Mouse (Mus musculus): ENCODE results near the gene Tubgcp4. TPM values are rescaled to one million over a fixed set of nuclear protein-coding genes. Genes with fewer than 3 reads are reported as not detected.

Gene Tubgcp4
- total and polyA plus RNA-seq, 2 experiments from 2014 or later: 12.3 to 20.8 TPM

DNA sequence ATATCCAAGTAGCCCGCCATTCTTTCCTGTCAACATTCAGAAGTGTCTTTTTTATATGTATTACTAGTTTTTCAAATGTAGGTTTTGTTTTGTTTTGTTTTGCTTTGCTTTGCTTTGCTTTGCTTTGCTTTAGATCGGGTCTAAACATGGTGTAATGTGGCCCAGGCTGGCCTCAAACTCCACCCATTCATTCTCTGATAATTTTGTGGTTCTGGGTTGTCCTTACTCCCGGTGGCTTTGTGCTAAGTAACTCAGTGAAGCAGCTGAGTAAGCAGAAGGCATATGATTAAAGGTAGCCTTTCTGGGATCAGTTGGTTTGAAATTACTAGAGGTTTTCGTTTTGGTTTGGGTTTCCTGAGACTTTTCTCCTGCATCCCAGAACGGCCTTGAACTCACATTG lies 20.8 kb upstream of the Tubgcp4 start:
- H3K9ac ChIP-seq (replicated peaks; ENCODE audit: low read depth, low read length): no peak overlapping the region
- no peak for DNase-seq (ENCODE audit: low spot score)
- no peaks in the 10 kb centered on the region for H3K9me3 ChIP-seq (replicated peaks; ENCODE audit: control insufficient read depth, low read length)
- H3K27ac ChIP-seq (ENCODE audit: low read depth): no peak overlapping the region
- H3K27me3 ChIP-seq (ENCODE audit: control insufficient read depth, insufficient read depth, low read length): no peaks in the 10 kb centered on the region
- H3K4me2 ChIP-seq (ENCODE audit: low read depth, low read length): no peak overlapping the region
- peaks cover 58% of the 10 kb centered on the region for H3K36me3 ChIP-seq (replicated peaks; ENCODE audit: control insufficient read depth, insufficient read depth, low read length)
- H3K4me3 ChIP-seq (ENCODE audit: low read depth, low read length): no peak overlapping the region
- 77% methylated on average over 5 of the region's 5 CpGs for WGBS
- H3K4me1 ChIP-seq (ENCODE audit: control insufficient read depth, insufficient read depth): no peaks in the 10 kb centered on the region
- TF ChIP-seq CTCF (IDR thresholded peaks at IDR 0.05; ENCODE audit: low read depth) (no peak), EP300 (IDR thresholded peaks at IDR 0.05; ENCODE audit: low read depth) (no peak)
- no peak for ATAC-seq (ENCODE audit: insufficient read depth, low read depth)

DNA sequence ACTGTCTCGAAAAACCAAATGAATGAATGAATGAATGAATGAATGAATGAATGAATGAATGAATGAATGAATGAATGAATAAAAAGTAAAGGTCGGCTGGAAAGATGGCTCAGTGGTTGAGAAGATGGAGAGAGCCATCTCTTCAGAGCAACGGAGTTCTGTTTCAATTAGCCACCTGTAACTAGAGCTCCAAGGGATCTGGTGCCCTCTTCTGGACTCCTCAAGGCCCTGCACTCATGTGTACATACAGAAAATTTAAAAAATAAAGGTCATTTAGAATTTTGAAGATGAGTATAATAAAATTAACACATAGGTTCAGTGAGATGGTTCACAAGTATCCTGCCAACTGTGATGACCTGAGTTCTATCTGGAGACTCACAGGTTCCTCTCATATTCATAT lies 17.4 kb upstream of the Tubgcp4 start:
- TF ChIP-seq CTCF (IDR thresholded peaks at IDR 0.05; ENCODE audit: low read depth): 0 out of 2 replicates have a peak, but pooled peaks have one; percentile 26
- no peak for TF ChIP-seq EP300 (IDR thresholded peaks at IDR 0.05; ENCODE audit: low read depth)
- peaks cover 59% of the 10 kb centered on the region for H3K36me3 ChIP-seq (replicated peaks; ENCODE audit: control insufficient read depth, insufficient read depth, low read length)
- H3K9ac ChIP-seq (replicated peaks; ENCODE audit: low read depth, low read length): no peak overlapping the region
- WGBS: 84% methylated on average over 3 of the region's 3 CpGs
- no peak overlapping the region for H3K27ac ChIP-seq (ENCODE audit: low read depth)
- ATAC-seq (ENCODE audit: insufficient read depth, low read depth) (no peak), DNase-seq (ENCODE audit: low spot score) (no peak)
- no peaks in the 10 kb centered on the region for H3K4me1 ChIP-seq (ENCODE audit: control insufficient read depth, insufficient read depth)
- no peak overlapping the region for H3K4me2 ChIP-seq (ENCODE audit: low read depth, low read length)
- no peak overlapping the region for H3K4me3 ChIP-seq (ENCODE audit: low read depth, low read length)
- H3K27me3 ChIP-seq (ENCODE audit: control insufficient read depth, insufficient read depth, low read length): no peaks in the 10 kb centered on the region
- H3K9me3 ChIP-seq (replicated peaks; ENCODE audit: control insufficient read depth, low read length): no peaks in the 10 kb centered on the region

DNA sequence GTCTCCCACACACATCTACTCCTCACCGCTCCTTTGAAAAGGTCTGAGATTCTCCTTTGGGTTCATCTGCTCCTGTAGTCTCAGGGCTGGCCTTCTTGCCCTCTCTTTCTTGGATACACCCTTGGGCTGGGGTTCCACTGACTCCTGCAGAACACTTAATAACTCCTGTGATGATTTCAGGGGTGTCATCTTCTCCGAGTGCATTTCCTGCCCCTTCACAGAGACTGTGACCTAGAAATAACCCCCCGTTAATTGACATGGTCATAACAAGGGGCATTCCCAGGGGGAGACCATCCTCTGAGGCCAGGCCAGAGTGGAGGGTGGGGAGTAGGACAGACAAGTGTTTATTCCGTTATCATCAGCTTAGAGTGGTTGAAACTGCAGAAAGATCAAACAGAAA lies 1.3 kb upstream of the Tubgcp4 start:
- Histone ChIP-seq H3K27me3 (ENCODE audit: control insufficient read depth, insufficient read depth, low read length) (no peaks in the 10 kb centered on the region), H3K4me1 (ENCODE audit: control insufficient read depth, insufficient read depth) (peaks cover 18% of the 10 kb centered on the region), H3K27ac (ENCODE audit: low read depth) (no peak overlapping the region), H3K9ac (replicated peaks; ENCODE audit: low read depth, low read length) (0 out of 2 replicates have a peak overlapping the region, but pooled peaks have one; percentile 35), H3K9me3 (replicated peaks; ENCODE audit: control insufficient read depth, low read length) (no peaks in the 10 kb centered on the region), H3K36me3 (replicated peaks; ENCODE audit: control insufficient read depth, insufficient read depth, low read length) (peaks cover 22% of the 10 kb centered on the region), H3K4me2 (ENCODE audit: low read depth, low read length) (peak overlapping the region; percentile 89), H3K4me3 (ENCODE audit: low read depth, low read length) (peak overlapping the region; percentile 95)
- 39% methylated on average over 4 of the region's 4 CpGs for WGBS
- no peak for ATAC-seq (ENCODE audit: insufficient read depth, low read depth)
- no peak for DNase-seq (ENCODE audit: low spot score)
- no peak for TF ChIP-seq EP300 (IDR thresholded peaks at IDR 0.05; ENCODE audit: low read depth)
- TF ChIP-seq CTCF (IDR thresholded peaks at IDR 0.05; ENCODE audit: low read depth): no peak

DNA sequence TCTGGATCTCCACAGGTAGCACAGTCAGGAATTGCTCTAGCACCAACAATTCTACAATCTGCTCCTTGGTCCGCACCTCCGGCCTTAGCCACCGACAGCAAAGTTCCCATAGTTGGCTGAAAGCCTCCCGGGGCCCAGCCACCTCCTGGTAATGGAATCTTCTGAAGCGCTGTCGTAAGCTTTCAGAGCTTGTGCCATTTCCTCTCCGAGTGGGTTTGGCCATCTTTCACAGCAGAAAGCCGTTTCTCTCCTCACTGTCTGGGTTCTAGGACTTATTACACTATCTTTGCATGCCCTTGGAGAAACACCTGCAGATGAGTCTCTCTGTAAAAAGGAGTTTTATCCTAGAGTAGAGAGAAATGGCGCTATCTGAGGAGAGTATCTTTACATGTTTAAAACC lies 552 bp upstream of the Tubgcp4 start:
- H3K4me2 ChIP-seq (ENCODE audit: low read depth, low read length): peak overlapping the region; percentile 89
- no peaks in the 10 kb centered on the region for H3K9me3 ChIP-seq (replicated peaks; ENCODE audit: control insufficient read depth, low read length)
- peaks cover 24% of the 10 kb centered on the region for H3K36me3 ChIP-seq (replicated peaks; ENCODE audit: control insufficient read depth, insufficient read depth, low read length)
- DNase-seq (ENCODE audit: low spot score) (peak; percentile 16), ATAC-seq (ENCODE audit: insufficient read depth, low read depth) (no peak)
- peak overlapping the region; percentile 95 for H3K4me3 ChIP-seq (ENCODE audit: low read depth, low read length)
- H3K27me3 ChIP-seq (ENCODE audit: control insufficient read depth, insufficient read depth, low read length): no peaks in the 10 kb centered on the region
- peak overlapping the region; percentile 81 for H3K9ac ChIP-seq (replicated peaks; ENCODE audit: low read depth, low read length)
- peaks cover 18% of the 10 kb centered on the region for H3K4me1 ChIP-seq (ENCODE audit: control insufficient read depth, insufficient read depth)
- WGBS: under 1% methylated on average over 9 of the region's 9 CpGs
- TF ChIP-seq EP300 (IDR thresholded peaks at IDR 0.05; ENCODE audit: low read depth) (no peak), CTCF (IDR thresholded peaks at IDR 0.05; ENCODE audit: low read depth) (no peak)
- H3K27ac ChIP-seq (ENCODE audit: low read depth): peak overlapping the region; percentile 77

DNA sequence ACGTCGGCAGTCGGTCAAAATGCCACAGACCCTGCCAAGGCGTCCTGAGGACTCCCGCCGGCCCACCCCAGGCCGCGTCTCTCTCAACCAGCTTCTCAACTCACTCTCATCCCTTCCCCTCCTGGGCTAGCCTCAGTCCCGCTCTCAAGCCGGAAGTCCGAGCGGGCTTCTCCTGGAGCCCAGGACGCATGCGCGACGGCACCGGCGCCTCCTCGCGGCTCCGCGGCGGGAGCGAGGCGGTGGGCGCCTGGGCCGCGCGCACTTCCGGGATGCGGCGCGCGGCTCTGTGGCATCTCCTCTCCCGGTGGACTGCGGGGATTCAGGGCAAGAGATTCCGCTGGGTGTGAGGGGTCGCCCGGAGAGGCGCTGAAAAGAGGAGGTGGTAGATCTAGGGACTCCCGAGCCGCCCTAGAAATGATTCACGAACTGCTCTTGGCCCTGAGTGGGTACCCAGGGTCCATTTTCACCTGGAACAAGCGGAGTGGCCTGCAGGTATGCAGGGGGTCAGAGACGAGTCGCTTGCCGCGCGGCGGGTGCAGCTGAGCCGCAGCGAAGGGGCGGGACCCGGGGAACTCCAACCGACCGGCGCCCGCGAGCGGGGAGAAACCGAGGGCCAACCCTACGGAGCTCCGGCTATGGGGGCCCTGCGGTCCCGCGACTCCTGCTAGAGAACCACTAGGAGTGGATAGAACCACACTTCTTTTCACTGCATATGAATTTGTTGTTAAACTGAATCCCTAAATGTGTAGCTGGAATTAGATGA lies 707 bp downstream of the Tubgcp4 start, which contains the start of gene Zscan29:
Gene Zscan29 (minus strand): TSS at position 146 of the 763 bp plus-strand sequence.
- DNase-seq (ENCODE audit: low spot score): peak; percentile 93
- peak; percentile 94 for ATAC-seq (ENCODE audit: insufficient read depth, low read depth)
- Histone ChIP-seq H3K9me3 (replicated peaks; ENCODE audit: control insufficient read depth, low read length) (no peaks in the 10 kb centered on the region), H3K27ac (ENCODE audit: low read depth) (peak within 1 kb of the TSS; percentile 77), H3K9ac (replicated peaks; ENCODE audit: low read depth, low read length) (peak within 1 kb of the TSS; percentile 81), H3K4me2 (ENCODE audit: low read depth, low read length) (peak within 1 kb of the TSS; percentile 89), H3K27me3 (ENCODE audit: control insufficient read depth, insufficient read depth, low read length) (no peaks in the 10 kb centered on the region), H3K36me3 (replicated peaks; ENCODE audit: control insufficient read depth, insufficient read depth, low read length) (peaks cover 28% of the 10 kb centered on the region), H3K4me1 (ENCODE audit: control insufficient read depth, insufficient read depth) (peaks cover 18% of the 10 kb centered on the region), H3K4me3 (ENCODE audit: low read depth, low read length) (peak within 1 kb of the TSS; percentile 95)
- TF ChIP-seq EP300 (IDR thresholded peaks at IDR 0.05; ENCODE audit: low read depth): no peak
- no peak; the same call in 1 of the 2 replicates for TF ChIP-seq CTCF (IDR thresholded peaks at IDR 0.05; ENCODE audit: low read depth)
- under 1% methylated on average over 63 of the region's 66 CpGs for WGBS
